Mouse (Mus musculus) midbrain, embryonic 11.5 days (tissue): ENCODE results near the gene Hamp. TPM values are rescaled to one million over a fixed set of nuclear protein-coding genes. Genes with fewer than 3 reads are reported as not detected.
"Not testable (repeated sequence)": the region's sequence is repeated elsewhere in the genome, so short reads cannot be mapped to it uniquely, and the experiment has no call there.

Experiments used
- ATAC-seq: fragments of 200-750 bp; cut with Nextera tagmentation; 2 replicates; pipeline ENCODE4 v1.8.0; 2017; ENCODE audit warnings: moderate TSS enrichment, moderate library complexity; ENCODE audit not compliant: low FRiP score
- DNase-seq: peaks from one replicate; pipeline ENCODE4 v3.0.0; 2015; ENCODE audit warnings: low spot score; ENCODE audit errors: missing footprints
- H3K27ac ChIP-seq: fragments of 300-500 bp; sonication (generic); 2 replicates; pipeline ENCODE4 v1.5.1; 2014; ENCODE audit warnings: low read depth, low read length
- H3K27me3 ChIP-seq: fragments of 300-500 bp; sonication (generic); 2 replicates; pipeline ENCODE4 v1.6.1; 2014; ENCODE audit warnings: mild to moderate bottlenecking, low read length, moderate library complexity, mixed read lengths; ENCODE audit not compliant: control insufficient read depth, insufficient read depth
- H3K36me3 ChIP-seq: fragments of 300-500 bp; sonication (generic); 2 replicates; pipeline ENCODE4 v1.6.1; 2014; ENCODE audit warnings: mild to moderate bottlenecking, low read length, moderate library complexity, mixed read lengths; ENCODE audit not compliant: control insufficient read depth, insufficient read depth
- H3K4me1 ChIP-seq: fragments of 300-500 bp; sonication (generic); 2 replicates; pipeline ENCODE4 v1.6.1; 2014; ENCODE audit warnings: low read length; ENCODE audit not compliant: control insufficient read depth, insufficient read depth
- H3K4me2 ChIP-seq: fragments of 300-500 bp; sonication (generic); 2 replicates; pipeline ENCODE4 v1.6.1; 2014; ENCODE audit warnings: mild to moderate bottlenecking, moderate library complexity
- H3K4me3 ChIP-seq: fragments of 300-500 bp; sonication (generic); 2 replicates; pipeline ENCODE4 v1.5.1; 2014; ENCODE audit warnings: low read depth, low read length
- H3K9ac ChIP-seq: fragments of 300-500 bp; sonication (generic); 2 replicates; pipeline ENCODE4 v1.6.1; 2014; ENCODE audit warnings: low read length
- H3K9me3 ChIP-seq: fragments of 300-500 bp; sonication (generic); 2 replicates; pipeline ENCODE4 v1.6.1; 2016; ENCODE audit warnings: low read length; ENCODE audit not compliant: control insufficient read depth
- WGBS: fragments of 180-500 bp; shearing (Covaris S2); extraction: QIAGEN DNeasy Blood & Tissue Kit; methylation state at CpG from one replicate; pipeline ENCODE4 v1.1.7; 2014; 5-methylcytosine and 5-hydroxymethylcytosine counted together
- polyA plus RNA-seq: library from polyadenylated mRNA; unstranded; fragments of >200 nt; fragmentation: Nextera tagmentation; extraction: Ambion mirVana; gene quantifications from 2 replicates; pipeline ENCODE4 v1.2.1, GENCODE M21; 2014

The Hamp gene
- polyA plus RNA-seq, 1 experiment from 2014 or later, result 0.40 TPM

- H3K4me3 ChIP-seq, result no peak overlapping the region
- H3K9ac ChIP-seq, result no peak overlapping the region
- no peaks in the 10 kb centered on the region for H3K9me3 ChIP-seq
- no peaks in the 10 kb centered on the region for H3K27me3 ChIP-seq
- H3K4me1 ChIP-seq, result no peaks in the 10 kb centered on the region
- WGBS, result 79% methylated on average over 3 of the region's 3 CpGs
- no peak overlapping the region for H3K4me2 ChIP-seq
- H3K36me3 ChIP-seq, result no peaks in the 10 kb centered on the region
- ATAC-seq (no peak), DNase-seq (no peak)
- no peak overlapping the region for H3K27ac ChIP-seq
Measured at GRCm38 (mm10) chr7:30924071-30924470, 19.8 kb downstream of the Hamp start.

GRCm38 (mm10) chr7:30922490-30922889 is 21.3 kb downstream of the Hamp start:
- not testable (repeated sequence) for H3K4me1 ChIP-seq, H3K4me2 ChIP-seq, H3K9ac ChIP-seq, ATAC-seq, H3K27me3 ChIP-seq, H3K9me3 ChIP-seq, H3K27ac ChIP-seq, H3K36me3 ChIP-seq, DNase-seq, H3K4me3 ChIP-seq
- WGBS, result 54% methylated on average over 2 of the region's 3 CpGs

- no peaks in the 10 kb centered on the region for H3K9me3 ChIP-seq
- no peak overlapping the region for H3K27ac ChIP-seq
- ATAC-seq, result no peak
- no peak overlapping the region for H3K9ac ChIP-seq
- H3K27me3 ChIP-seq, result no peaks in the 10 kb centered on the region
- 71% methylated on average over 3 of the region's 3 CpGs for WGBS
- no peak overlapping the region for H3K4me3 ChIP-seq
- 0 out of 2 replicates have a peak, but pooled peaks cover 2% of the 10 kb centered on the region for H3K4me1 ChIP-seq
- no peak for DNase-seq
- H3K4me2 ChIP-seq, result no peak overlapping the region
- no peaks in the 10 kb centered on the region for H3K36me3 ChIP-seq
Measured at GRCm38 (mm10) chr7:30920217-30920616, 23.6 kb downstream of the Hamp start.

GRCm38 (mm10) chr7:30917219-30917618 is 26.6 kb downstream of the Hamp start:
- ATAC-seq (no peak), DNase-seq (no peak)
- Histone ChIP-seq H3K9ac (no peak overlapping the region), H3K36me3 (no peaks in the 10 kb centered on the region), H3K9me3 (no peaks in the 10 kb centered on the region), H3K4me2 (no peak overlapping the region), H3K4me1 (0 out of 2 replicates have a peak, but pooled peaks cover 2% of the 10 kb centered on the region), H3K27me3 (no peaks in the 10 kb centered on the region), H3K4me3 (no peak overlapping the region), H3K27ac (no peak overlapping the region)
- WGBS, result 57% methylated on average over 4 of the region's 4 CpGs

GRCm38 (mm10) chr7:30916713-30917112 is 27.1 kb downstream of the Hamp start:
- no peak overlapping the region for H3K27ac ChIP-seq
- H3K4me3 ChIP-seq, result no peak overlapping the region
- no peaks in the 10 kb centered on the region for H3K27me3 ChIP-seq
- H3K36me3 ChIP-seq, result no peaks in the 10 kb centered on the region
- 0 out of 2 replicates have a peak, but pooled peaks cover 2% of the 10 kb centered on the region for H3K4me1 ChIP-seq
- no peak overlapping the region for H3K4me2 ChIP-seq
- H3K9me3 ChIP-seq, result no peaks in the 10 kb centered on the region
- DNase-seq (no peak), ATAC-seq (no peak)
- no peak overlapping the region for H3K9ac ChIP-seq
- 21% methylated on average over 6 of the region's 6 CpGs for WGBS

GRCm38 (mm10) chr7:30914732-30915131 is 29.1 kb downstream of the Hamp start, which contains the start of gene Mag:
TSS of gene Mag (minus strand) at chr7:30914873.
- no peak within 1 kb of the TSS for H3K4me3 ChIP-seq
- H3K4me1 ChIP-seq, result 0 out of 2 replicates have a peak, but pooled peaks cover 2% of the 10 kb centered on the region
- H3K4me2 ChIP-seq, result no peak within 1 kb of the TSS
- no peaks in the 10 kb centered on the region for H3K27me3 ChIP-seq
- WGBS, result 78% methylated on average over 8 of the region's 8 CpGs
- ATAC-seq, result no peak
- no peak within 1 kb of the TSS for H3K27ac ChIP-seq
- H3K9me3 ChIP-seq, result no peaks in the 10 kb centered on the region
- no peak within 1 kb of the TSS for H3K9ac ChIP-seq
- no peak for DNase-seq
- H3K36me3 ChIP-seq, result no peaks in the 10 kb centered on the region

GRCm38 (mm10) chr7:30909773-30910172 is 34.1 kb downstream of the Hamp start:
- WGBS, result 76% methylated on average over 6 of the region's 6 CpGs
- Histone ChIP-seq H3K9me3 (no peaks in the 10 kb centered on the region), H3K36me3 (no peaks in the 10 kb centered on the region), H3K27ac (no peak overlapping the region), H3K4me3 (no peak overlapping the region), H3K4me2 (no peak overlapping the region), H3K9ac (no peak overlapping the region), H3K27me3 (no peaks in the 10 kb centered on the region), H3K4me1 (0 out of 2 replicates have a peak, but pooled peaks cover 5% of the 10 kb centered on the region)
- ATAC-seq (no peak), DNase-seq (no peak)

- WGBS, result 27% methylated on average over 17 of the region's 17 CpGs
- Histone ChIP-seq H3K27ac (no peak overlapping the region), H3K36me3 (no peaks in the 10 kb centered on the region), H3K9me3 (no peaks in the 10 kb centered on the region), H3K27me3 (no peaks in the 10 kb centered on the region), H3K4me1 (0 out of 2 replicates have a peak, but pooled peaks cover 5% of the 10 kb centered on the region), H3K9ac (no peak overlapping the region), H3K4me2 (peak overlapping the region; percentile 44), H3K4me3 (peak overlapping the region; percentile 23; the same call in 1 of the 2 replicates)
- no peak for DNase-seq
- peak; percentile 6 for ATAC-seq
Measured at GRCm38 (mm10) chr7:30908992-30909431, 34.8 kb downstream of the Hamp start.

GRCm38 (mm10) chr7:30908277-30908991 is 35.4 kb downstream of the Hamp start:
- Histone ChIP-seq H3K4me3 (peak overlapping the region; percentile 23), H3K9ac (peak overlapping the region; percentile 10; the same call in 1 of the 2 replicates), H3K4me2 (peak overlapping the region; percentile 44), H3K9me3 (no peaks in the 10 kb centered on the region), H3K27me3 (no peaks in the 10 kb centered on the region), H3K27ac (no peak overlapping the region), H3K4me1 (0 out of 2 replicates have a peak, but pooled peaks cover 5% of the 10 kb centered on the region), H3K36me3 (no peaks in the 10 kb centered on the region)
- DNase-seq (peak; percentile 90), ATAC-seq (peak; percentile 77)
- 2% methylated on average over 22 of the region's 26 CpGs for WGBS
